Mouse (Mus musculus) limb, embryonic 14.5 days (tissue): Measurements from ENCODE around the gene Kcna7. TPM values are rescaled to one million over a fixed set of nuclear protein-coding genes. Genes with fewer than 3 reads are reported as not detected.
A peak's percentile ranks its signal among the peaks of the same experiment; 100 is the strongest.

ENCODE experiments used
- ATAC-seq: fragments of 200-750 bp; cut with Nextera tagmentation; 2 replicates; pipeline ENCODE4 v1.8.0; 2017; ENCODE audit warnings: low read depth, moderate number of reproducible peaks, moderate TSS enrichment; ENCODE audit not compliant: low FRiP score
- DNase-seq: peaks from one replicate; pipeline ENCODE4 v3.0.0-alpha.2; 2015; ENCODE audit warnings: low spot score
- H3K27ac ChIP-seq: fragments of 300-500 bp; sonication (generic); replicated peaks from 2 replicates; pipeline ENCODE4 v1.5.1; 2014; ENCODE audit warnings: low read depth, mild to moderate bottlenecking, low read length, moderate library complexity, mixed read lengths
- H3K27me3 ChIP-seq: fragments of 300-500 bp; sonication (generic); 2 replicates; pipeline ENCODE4 v1.6.1; 2014; ENCODE audit warnings: low read length, mixed read lengths; ENCODE audit not compliant: control insufficient read depth, insufficient read depth
- H3K36me3 ChIP-seq: fragments of 300-500 bp; sonication (generic); 2 replicates; pipeline ENCODE4 v1.6.1; 2014; ENCODE audit warnings: mild to moderate bottlenecking, low read length, moderate library complexity, mixed read lengths; ENCODE audit not compliant: control insufficient read depth, insufficient read depth
- H3K4me1 ChIP-seq: fragments of 300-500 bp; sonication (generic); 2 replicates; pipeline ENCODE4 v1.6.1; 2014; ENCODE audit warnings: antibody characterized with exemption, low read length, mixed read lengths; ENCODE audit not compliant: control insufficient read depth, insufficient read depth
- H3K4me2 ChIP-seq: fragments of 300-500 bp; sonication (generic); replicated peaks from 2 replicates; pipeline ENCODE4 v1.6.1; 2014; ENCODE audit warnings: low read depth, mild to moderate bottlenecking, low read length, moderate library complexity; ENCODE audit not compliant: severe bottlenecking
- H3K4me3 ChIP-seq: fragments of 300-500 bp; sonication (generic); replicated peaks from 2 replicates; pipeline ENCODE4 v1.5.1; 2014; ENCODE audit warnings: low read length
- H3K9ac ChIP-seq: fragments of 300-500 bp; sonication (generic); 2 replicates; pipeline ENCODE4 v1.6.1; 2014; ENCODE audit warnings: mild to moderate bottlenecking, low read depth, low read length, moderate library complexity; ENCODE audit not compliant: severe bottlenecking
- H3K9me3 ChIP-seq: fragments of 300-500 bp; sonication (generic); 2 replicates; pipeline ENCODE4 v1.6.1; 2016; ENCODE audit warnings: low read length; ENCODE audit not compliant: control insufficient read depth
- POLR2A ChIP-seq: fragments of 200-500 bp; IDR thresholded peaks from 2 replicates; pipeline ENCODE4 v1.8.0; 2012; ENCODE audit warnings: inconsistent platforms, mild to moderate bottlenecking, moderate library complexity, borderline replicate concordance; ENCODE audit not compliant: insufficient read depth, insufficient read length; ENCODE audit errors: extremely low read depth
- WGBS: fragments of 180-500 bp; shearing (Covaris S2); extraction: QIAGEN DNeasy Blood & Tissue Kit; methylation state at CpG from one replicate; pipeline ENCODE4 v1.1.7; 2014; 5-methylcytosine and 5-hydroxymethylcytosine counted together
- polyA plus RNA-seq, 2 experiments: library from polyadenylated mRNA; depleted of rRNA in 1 of 2; stranded (reverse) in 1 of 2; unstranded in 1 of 2; fragments of >200 nt; fragmentation: Nextera tagmentation in 1 of 2; extraction: Ambion mirVana in 1 of 2; gene quantifications; 2 replicates each; pipeline versions ENCODE4 v1.2.1 to v1.2.3; 2012 to 2014

The Kcna7 gene
- polyA plus RNA-seq, 2 experiments = 0.10 TPM; not detected in 1

- Histone ChIP-seq H3K27me3 (peaks cover 42% of the 10 kb centered on the region), H3K4me1 (peaks cover 11% of the 10 kb centered on the region), H3K36me3 (peaks cover 11% of the 10 kb centered on the region), H3K4me3 (peak overlapping the region; percentile 66; the same call in 1 of the 2 replicates), H3K4me2 (no peak overlapping the region; the same call in 1 of the 2 replicates), H3K9ac (peak overlapping the region; percentile 45; the same call in 1 of the 2 replicates), H3K9me3 (no peaks in the 10 kb centered on the region), H3K27ac (no peak overlapping the region)
- DNase-seq (no peak), ATAC-seq (no peak)
- WGBS = 76% methylated on average over 15 of the region's 15 CpGs
- no peak for TF ChIP-seq POLR2A
Measured at GRCm38 (mm10) chr7:45368178-45368577, 37.3 kb upstream of the Kcna7 start.

DNA sequence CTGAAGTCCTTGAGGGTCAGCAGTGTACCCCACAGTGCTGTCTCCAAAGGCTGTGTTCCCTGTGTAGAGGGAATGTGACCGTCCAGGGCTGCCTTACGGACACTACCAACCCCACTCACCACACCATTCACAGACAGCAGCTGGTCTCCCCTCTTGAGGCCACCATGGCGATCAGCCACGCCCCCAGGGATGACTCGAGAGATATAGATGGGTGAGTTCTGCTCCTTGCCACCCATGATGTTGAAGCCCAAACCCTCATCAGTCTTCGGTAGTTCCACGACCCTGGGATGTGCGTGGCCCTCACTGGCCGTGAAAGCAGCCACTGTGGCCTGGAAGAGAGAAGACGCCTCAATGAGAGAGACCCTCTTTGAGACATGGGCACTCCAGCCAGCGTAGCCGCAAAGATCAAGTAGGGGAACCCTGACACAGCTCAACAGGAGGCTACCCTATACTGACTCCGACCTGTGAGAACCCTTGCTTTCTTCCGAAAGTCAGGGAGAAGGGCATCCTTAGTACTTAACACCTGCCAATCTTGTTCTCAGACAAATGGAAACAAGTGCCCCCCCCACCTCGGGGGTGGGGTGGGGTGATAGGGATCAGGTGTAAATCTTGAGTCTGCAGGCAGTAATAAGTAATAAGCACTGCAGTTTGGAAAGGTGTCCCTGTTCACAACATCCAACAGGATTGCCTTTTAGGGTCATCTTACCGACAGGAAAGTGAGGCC is 36.3 kb upstream of the Kcna7 start:
- Histone ChIP-seq H3K36me3 (peaks cover 21% of the 10 kb centered on the region), H3K4me3 (no peak overlapping the region), H3K4me2 (no peak overlapping the region), H3K4me1 (peaks cover 11% of the 10 kb centered on the region), H3K9ac (no peak overlapping the region; the same call in 1 of the 2 replicates), H3K27ac (no peak overlapping the region), H3K27me3 (peaks cover 32% of the 10 kb centered on the region), H3K9me3 (no peaks in the 10 kb centered on the region)
- DNase-seq = no peak
- WGBS = 74% methylated on average over 16 of the region's 16 CpGs
- no peak for ATAC-seq
- no peak for TF ChIP-seq POLR2A

- peaks cover 11% of the 10 kb centered on the region for H3K4me1 ChIP-seq
- TF ChIP-seq POLR2A = no peak
- no peaks in the 10 kb centered on the region for H3K9me3 ChIP-seq
- peaks cover 27% of the 10 kb centered on the region for H3K27me3 ChIP-seq
- ATAC-seq (peak; percentile 16; the same call in 1 of the 2 replicates), DNase-seq (no peak)
- peaks cover 27% of the 10 kb centered on the region for H3K36me3 ChIP-seq
- 7% methylated on average over 45 of the region's 52 CpGs for WGBS
- H3K9ac ChIP-seq = peak overlapping the region; percentile 36
- H3K4me3 ChIP-seq = peak overlapping the region; percentile 52
- peak overlapping the region; percentile 93 for H3K4me2 ChIP-seq
- H3K27ac ChIP-seq = no peak overlapping the region
Measured at GRCm38 (mm10) chr7:45369836-45370474, 35.5 kb upstream of the Kcna7 start.

DNA sequence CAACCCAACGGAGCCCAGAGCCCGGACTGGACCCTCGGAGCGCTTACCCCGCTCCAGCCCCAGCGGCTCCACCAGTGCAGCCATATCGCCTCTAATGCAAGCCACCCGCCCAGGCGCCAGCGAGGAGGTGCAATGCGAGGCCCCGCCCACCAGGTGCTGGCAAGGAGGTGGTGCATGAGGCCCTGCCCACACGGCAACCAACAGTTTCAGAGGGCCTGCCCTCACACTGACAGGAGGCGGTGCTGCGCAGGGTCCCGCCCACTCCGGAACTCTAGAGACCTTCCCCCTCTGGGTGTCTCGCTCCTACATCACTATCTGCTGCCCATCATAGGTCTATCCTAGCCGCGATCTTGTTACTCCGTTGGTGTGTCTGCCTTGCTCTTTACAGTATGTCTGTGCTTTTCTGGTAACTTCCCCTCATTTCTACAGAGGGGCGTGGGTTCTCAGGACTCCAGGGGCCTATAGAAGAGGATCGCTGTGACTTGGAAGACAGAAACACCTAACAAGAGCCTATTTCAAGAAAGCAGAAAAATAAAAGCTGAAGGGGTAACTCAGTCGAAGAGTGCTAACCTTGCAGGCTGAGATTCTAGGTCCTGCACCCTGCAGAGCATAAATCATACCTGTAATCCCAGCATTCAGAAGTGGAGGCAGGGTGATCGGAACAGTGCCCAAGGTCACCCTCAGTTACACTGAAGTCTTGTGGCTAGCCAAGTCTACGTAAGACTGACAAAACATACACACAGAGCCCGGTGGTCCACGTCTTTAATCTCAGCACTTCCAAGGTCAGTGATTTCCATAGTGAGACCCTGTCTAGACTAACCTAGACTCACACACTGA is 34.8 kb upstream of the Kcna7 start, which contains the start of gene Lin7b:
Lin7b (minus strand) TSS at position 109 of the 837 bp plus-strand sequence.
- ATAC-seq (peak; percentile 41), DNase-seq (peak; percentile 80)
- Histone ChIP-seq H3K4me2 (peak within 1 kb of the TSS; percentile 93), H3K36me3 (peaks cover 33% of the 10 kb centered on the region), H3K4me1 (peaks cover 11% of the 10 kb centered on the region), H3K9ac (peak within 1 kb of the TSS; percentile 36), H3K27ac (no peak within 1 kb of the TSS), H3K9me3 (no peaks in the 10 kb centered on the region), H3K27me3 (peaks cover 20% of the 10 kb centered on the region), H3K4me3 (peak within 1 kb of the TSS; percentile 52)
- no peak for TF ChIP-seq POLR2A
- 11% methylated on average over 28 of the region's 28 CpGs for WGBS

DNA sequence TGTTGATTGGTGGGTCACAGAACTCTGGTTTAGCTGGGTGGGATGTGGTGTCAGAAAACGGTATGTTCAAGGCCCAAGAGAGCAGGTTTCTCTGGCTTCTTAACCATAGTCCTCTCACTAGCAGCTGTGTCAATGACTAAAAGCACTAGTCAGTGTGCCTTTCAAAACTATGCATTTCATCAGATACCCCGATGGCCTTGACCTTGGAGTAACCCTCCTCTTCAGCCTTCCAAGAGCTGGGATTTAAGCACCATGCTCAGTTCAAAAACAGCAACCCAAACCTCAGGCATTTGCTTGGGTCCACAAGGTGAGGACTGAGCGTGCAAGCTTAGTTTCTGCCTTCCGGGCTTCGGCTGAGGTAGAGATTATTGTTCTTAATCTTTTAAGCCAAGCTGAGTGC is 33.1 kb upstream of the Kcna7 start:
- no peaks in the 10 kb centered on the region for H3K9me3 ChIP-seq
- H3K27ac ChIP-seq = no peak overlapping the region
- no peak for ATAC-seq
- WGBS = 93% methylated on average over 5 of the region's 5 CpGs
- DNase-seq = no peak
- no peak for TF ChIP-seq POLR2A
- H3K36me3 ChIP-seq = peaks cover 50% of the 10 kb centered on the region
- peaks cover 4% of the 10 kb centered on the region; the same call in 1 of the 2 replicates for H3K4me1 ChIP-seq
- H3K9ac ChIP-seq = no peak overlapping the region
- H3K4me2 ChIP-seq = no peak overlapping the region
- peaks cover 15% of the 10 kb centered on the region for H3K27me3 ChIP-seq
- no peak overlapping the region for H3K4me3 ChIP-seq
